Mouse (Mus musculus) adipocyte (in vitro differentiated cells): ENCODE data around the gene Ism1.

ENCODE experiments used
- DNase-seq: peaks from one replicate; pipeline ENCODE4 v3.0.0-alpha.2; 2016; ENCODE audit warnings: low spot score

Gene Ism1

DNA sequence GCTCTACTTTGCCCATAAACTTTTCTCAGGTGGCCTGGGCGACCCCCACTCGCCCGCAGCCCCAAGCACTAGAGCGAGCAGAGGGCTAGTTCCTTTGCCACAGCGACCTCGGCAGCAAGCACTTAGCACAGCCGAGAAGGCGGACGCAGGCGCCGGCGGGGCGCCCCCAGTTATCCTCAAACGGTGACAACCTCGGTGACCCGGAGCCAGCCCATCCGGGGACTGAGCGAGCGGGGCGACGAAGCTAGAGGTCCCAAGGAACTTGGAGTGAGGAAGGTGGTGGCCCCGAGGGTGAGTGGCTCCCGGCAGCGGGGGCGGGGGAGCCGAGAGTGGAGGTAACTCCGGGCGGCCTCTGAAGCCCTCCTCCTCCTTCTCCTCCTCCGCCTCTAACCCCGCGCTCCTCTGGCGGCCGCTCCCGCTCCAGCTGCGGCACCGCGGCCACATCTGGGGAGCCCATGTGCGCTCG is at the start of gene Ism1:
Gene Ism1 (plus strand): TSS at position 370 of the 466 bp plus-strand sequence.
- DNase-seq = no peak

- no peak for DNase-seq
Observed at GRCm38 (mm10) chr2:139628731-139629130, 49.2 kb upstream of the Ism1 start.

DNA sequence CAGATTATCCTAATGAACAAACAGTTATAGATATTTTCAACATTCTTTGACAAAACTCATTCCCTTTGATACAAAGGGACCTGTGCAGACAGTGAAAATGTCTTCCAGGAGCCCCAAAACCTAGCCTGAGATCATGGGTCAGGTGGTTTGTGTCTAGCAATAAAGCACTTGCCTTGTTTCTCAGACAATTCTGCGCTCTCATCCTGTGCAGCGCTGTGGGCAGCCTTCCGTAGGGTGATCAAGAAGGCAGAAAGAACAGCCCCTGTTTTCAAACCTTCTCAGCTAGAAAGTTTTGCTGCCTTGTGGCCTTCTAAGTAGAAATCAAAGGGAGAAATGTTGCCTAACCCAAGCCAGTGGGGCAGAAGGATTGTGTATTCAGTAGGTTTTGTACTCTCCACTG is 48.3 kb upstream of the Ism1 start:
- DNase-seq = no peak

- DNase-seq = no peak
Observed at GRCm38 (mm10) chr2:139634506-139634905, 43.5 kb upstream of the Ism1 start.

- no peak for DNase-seq
Observed at GRCm38 (mm10) chr2:139637861-139638260, 40.1 kb upstream of the Ism1 start.

DNA sequence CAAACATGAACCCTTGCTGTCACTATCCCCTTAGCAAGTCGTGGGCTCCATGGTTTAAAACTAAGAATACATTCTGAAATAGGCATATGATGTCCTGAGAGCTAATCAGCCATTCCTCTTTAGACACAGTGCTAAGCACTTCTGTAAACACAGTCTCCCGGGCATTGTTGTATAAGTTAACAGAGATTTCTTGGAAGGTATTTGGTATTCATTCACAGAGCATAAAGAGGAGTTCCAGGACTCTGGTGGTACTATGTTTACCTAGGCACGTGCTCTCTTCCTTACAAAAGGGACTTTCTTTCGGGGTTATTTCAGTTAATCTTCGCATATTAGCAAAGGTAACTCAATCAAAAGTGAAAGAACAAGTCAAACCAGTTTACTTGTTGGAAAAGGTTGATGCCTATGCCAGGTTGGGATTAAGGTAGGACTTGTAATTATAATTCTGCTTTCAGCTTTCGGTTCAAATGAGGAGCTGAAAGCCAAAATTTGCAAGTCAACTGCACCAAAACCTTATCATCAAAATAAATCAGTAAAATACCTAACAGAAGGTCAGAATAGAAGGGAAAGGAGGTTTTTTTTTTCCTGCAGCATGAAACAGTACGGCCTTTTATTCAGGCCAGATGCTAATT is 36.1 kb upstream of the Ism1 start:
- DNase-seq = no peak

- DNase-seq = no peak
Observed at GRCm38 (mm10) chr2:139649518-139649917, 28.5 kb upstream of the Ism1 start.

- no peak for DNase-seq
Observed at GRCm38 (mm10) chr2:139656750-139657149, 21.2 kb upstream of the Ism1 start.

- DNase-seq = no peak
Observed at GRCm38 (mm10) chr2:139671838-139672237, 6.1 kb upstream of the Ism1 start.

DNA sequence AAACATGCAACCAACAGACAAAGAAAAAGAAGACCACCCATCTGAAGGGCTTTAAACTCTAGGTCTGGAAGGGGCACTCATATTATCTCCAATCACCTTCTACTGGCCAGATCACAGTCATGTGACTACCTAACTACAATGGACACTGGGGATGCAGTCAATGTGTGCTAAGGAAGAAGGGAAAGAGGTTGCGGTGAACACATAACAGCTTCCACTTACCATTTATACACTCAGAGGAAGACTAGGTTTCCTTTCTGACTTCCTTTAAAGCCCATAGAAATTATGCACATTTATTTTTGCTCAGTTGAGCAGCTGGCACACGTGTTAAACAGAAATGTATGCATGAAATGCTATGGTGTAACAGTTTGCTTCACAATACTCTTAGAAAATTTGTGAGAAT is 5.6 kb upstream of the Ism1 start:
- DNase-seq = no peak

GRCm38 (mm10) chr2:139677065-139677762 is 764 bp upstream of the Ism1 start:
- no peak for DNase-seq

DNA sequence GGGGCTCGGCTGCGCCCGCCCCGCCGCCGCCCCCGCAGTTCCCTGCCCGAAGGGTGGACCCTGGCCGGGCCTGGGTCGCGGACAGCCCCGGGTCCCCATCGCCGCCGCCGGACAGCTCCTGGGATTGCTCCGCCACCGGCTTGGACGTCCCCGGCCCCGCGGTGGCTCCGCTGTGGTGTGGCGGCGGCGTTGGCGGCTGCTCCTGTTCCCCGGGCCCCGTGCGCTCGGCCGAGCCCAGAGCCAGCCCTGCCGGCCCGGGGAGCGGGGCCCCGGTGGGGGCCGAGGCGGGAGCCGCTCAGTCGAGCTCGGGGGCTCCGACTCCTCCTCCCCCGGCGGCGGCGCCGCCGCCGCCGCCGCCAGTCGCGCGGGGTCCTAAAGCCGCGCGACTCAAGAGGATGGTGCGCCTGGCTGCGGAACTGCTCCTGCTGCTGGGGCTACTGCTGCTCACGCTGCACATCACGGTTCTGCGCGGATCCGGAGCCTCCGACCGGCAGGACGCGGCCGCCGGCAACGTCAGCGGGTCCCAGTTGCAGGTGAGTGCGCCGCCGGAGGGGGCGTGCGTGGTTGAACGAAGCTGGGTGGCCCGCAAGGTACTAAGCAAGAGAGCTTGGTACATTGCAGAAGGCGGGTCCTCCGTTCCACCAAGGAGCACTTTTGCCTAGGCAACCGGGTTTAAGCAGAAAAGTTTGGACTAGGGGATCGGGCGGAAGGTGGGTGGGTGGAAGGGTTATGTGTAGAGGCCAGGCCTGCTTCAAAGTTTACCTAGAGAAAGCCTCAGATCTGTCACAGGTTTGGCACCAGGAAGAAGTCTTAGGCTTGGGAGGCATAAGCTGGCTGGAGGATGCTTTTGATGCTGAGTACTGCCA is 530 bp downstream of the Ism1 start:
- DNase-seq = no peak

- DNase-seq = no peak
Observed at GRCm38 (mm10) chr2:139682540-139682939, 4.6 kb downstream of the Ism1 start.

DNA sequence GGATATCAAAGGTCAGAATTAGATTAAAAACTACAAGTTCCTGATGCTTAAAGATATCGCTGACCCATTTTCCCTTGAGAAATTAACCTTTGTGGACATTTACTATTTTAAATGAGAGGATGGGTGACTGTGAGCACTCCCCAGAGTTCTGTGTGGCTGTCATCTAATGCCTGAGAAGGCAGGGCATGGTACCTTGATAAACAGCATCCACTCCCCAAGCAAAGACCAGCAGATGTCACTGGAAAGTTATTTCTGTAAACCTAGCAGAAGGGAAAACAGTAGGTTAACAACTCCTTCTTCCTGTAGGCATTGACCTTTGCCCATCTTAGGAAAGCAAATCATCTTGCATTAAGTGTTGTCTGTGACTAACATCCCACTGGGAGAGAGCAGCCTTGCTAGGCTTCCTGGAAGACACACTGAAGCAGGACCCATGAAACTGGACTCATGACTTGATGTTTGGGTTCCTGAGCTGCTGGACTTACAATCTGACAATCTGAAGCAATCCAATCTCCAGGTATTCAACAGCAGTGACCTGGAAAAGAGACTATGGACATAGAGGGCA is 11.5 kb downstream of the Ism1 start:
- no peak for DNase-seq

GRCm38 (mm10) chr2:139693521-139693920 is 15.5 kb downstream of the Ism1 start:
- DNase-seq = no peak

DNA sequence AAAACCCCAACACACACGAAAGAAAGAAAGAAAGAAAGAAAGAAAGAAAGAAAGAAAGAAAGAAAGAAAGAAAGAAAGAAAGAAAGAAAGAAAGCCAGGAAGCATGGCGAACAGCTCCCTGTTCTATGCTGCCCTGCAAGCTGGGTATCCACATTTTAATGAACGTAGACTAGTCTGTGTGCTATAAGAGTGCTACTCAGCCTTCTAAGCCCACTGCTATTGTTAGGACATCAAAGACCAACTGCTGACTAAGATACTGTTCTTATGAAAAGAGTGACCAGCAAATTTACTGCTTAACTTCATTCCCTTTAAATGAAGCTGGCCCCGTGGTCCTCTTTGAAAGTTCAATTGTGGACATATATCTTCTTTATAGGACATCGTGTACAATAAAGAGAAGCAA is 16.7 kb downstream of the Ism1 start:
- DNase-seq = no peak

GRCm38 (mm10) chr2:139696578-139696977 is 18.6 kb downstream of the Ism1 start:
- DNase-seq = no peak

GRCm38 (mm10) chr2:139700609-139701008 is 22.6 kb downstream of the Ism1 start:
- DNase-seq = no peak

DNA sequence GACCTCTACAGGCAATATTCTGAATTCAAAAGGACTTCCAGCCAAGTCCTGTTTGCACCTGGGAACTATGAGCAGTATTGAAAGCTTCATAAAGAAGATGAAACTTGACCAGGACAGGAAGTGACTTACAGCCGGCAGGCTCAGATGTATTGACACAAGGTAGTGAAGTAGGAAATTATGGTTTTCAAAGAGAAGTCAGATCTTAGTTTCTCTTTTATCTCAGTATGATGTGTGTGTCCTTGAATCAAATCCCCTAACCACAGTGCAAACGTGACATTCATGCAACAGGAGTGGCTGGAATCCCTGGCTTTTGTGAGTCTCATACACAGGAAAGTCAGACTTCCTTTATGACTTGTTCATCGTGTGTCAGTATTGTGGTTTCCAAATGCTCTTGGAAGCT is 27.0 kb downstream of the Ism1 start:
- DNase-seq = no peak

DNA sequence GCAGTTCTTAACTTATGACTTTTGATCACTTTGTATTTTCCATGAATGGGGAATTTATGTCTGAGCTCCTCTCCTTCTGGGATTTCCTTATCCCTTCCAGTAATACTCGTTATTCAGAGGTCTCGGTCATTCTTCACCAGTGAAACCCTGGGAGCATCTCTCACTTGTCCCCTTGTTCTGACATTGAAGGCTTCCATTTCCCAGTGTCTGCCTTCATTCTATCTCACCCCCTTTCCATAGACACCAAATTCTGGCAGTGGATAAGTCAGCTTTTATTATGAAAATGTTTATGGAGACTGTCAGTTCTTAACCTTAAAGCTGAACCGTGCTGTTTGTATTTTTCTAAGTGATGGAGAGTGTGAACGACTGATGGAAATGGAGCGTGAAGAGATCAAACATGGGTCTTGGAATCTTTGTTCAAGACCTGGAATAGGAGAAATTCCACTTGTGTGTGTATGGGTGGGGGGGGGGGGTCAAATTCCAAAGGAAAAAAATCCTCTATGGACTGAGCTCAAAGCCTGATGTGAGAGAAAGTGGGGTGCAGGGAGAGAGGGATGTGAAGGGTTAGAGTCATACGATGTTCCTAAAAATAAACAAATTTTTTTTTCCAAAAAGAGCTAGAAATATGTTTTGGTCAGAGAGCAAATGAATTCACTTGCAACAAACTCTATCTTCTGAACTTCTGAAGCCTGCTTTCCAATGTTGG is 30.4 kb downstream of the Ism1 start:
- DNase-seq = no peak

- DNase-seq = no peak
Observed at GRCm38 (mm10) chr2:139711640-139712039, 33.7 kb downstream of the Ism1 start.

DNA sequence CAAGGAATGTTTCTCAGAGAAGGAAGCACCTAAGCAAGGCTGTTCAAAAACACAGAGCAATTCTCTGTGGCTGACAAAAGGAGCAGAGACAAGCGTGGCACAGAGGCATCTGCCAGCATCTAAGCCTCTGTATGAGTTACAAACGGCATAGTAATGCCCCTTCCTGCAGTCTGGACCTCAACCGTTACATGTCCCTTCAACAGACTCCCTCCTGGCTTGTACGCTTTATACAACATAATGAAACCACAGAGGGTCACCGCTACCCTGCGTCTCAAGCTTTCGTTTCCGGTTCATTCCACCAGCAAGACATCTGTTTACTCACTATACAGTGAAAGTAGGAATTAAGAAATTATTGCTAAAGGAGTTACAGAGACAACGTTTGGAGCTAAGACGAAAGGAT is 34.1 kb downstream of the Ism1 start:
- DNase-seq = no peak
